Mouse (Mus musculus) kidney, adult 2 months (tissue): ENCODE measurements around the gene Tspear. TPM values are rescaled to one million over a fixed set of nuclear protein-coding genes. Genes with fewer than 3 reads are reported as not detected.
"Not testable (repeated sequence)": the region's sequence is repeated elsewhere in the genome, so short reads cannot be mapped to it uniquely, and the experiment has no call there.

ENCODE experiments used
- DNase-seq: peaks from one replicate; pipeline ENCODE4 v3.0.0; 2021
- H3K27ac ChIP-seq: fragments of 200-500 bp; 2 replicates; pipeline ENCODE4 v1.5.1; 2012; ENCODE audit warnings: low read depth, low read length, control low read depth, inconsistent platforms; ENCODE audit not compliant: insufficient read depth
- H3K27me3 ChIP-seq: fragments of 200-500 bp; replicated peaks from 2 replicates; pipeline ENCODE4 v1.6.1; 2012; ENCODE audit warnings: mild to moderate bottlenecking, moderate library complexity, low read length, inconsistent platforms; ENCODE audit not compliant: control insufficient read depth, insufficient read depth
- H3K36me3 ChIP-seq: fragments of 200-500 bp; 2 replicates; pipeline ENCODE4 v1.6.1; 2012; ENCODE audit warnings: mild to moderate bottlenecking, moderate library complexity, low read length, inconsistent platforms; ENCODE audit not compliant: control insufficient read depth, insufficient read depth
- H3K4me1 ChIP-seq: fragments of 200-500 bp; 2 replicates; pipeline ENCODE4 v1.6.1; 2011; ENCODE audit warnings: low read length; ENCODE audit not compliant: control insufficient read depth, insufficient read depth
- H3K4me3 ChIP-seq: fragments of 200-500 bp; 2 replicates; pipeline ENCODE4 v1.5.1; 2011; ENCODE audit warnings: mild to moderate bottlenecking, low read depth, low read length, control low read depth; ENCODE audit not compliant: insufficient read depth
- CTCF ChIP-seq: fragments of 200-500 bp; conservative IDR thresholded peaks from 2 replicates; pipeline ENCODE4 v1.5.1; 2011; ENCODE audit warnings: low read depth, mild to moderate bottlenecking, control low read depth, low read length, moderate library complexity, mixed read lengths; ENCODE audit not compliant: insufficient read depth, insufficient read length
- POLR2A ChIP-seq: fragments of 200-500 bp; IDR thresholded peaks from one replicate; pipeline ENCODE4 v1.6.1; 2011; ENCODE audit warnings: low read depth, low read length, control low read depth
- WGBS: fragments of 180-500 bp; shearing (Covaris S2); methylation state at CpG from one replicate; pipeline ENCODE4 v1.1.7; 2018; 5-methylcytosine and 5-hydroxymethylcytosine counted together
- polyA plus RNA-seq: library from polyadenylated mRNA; depleted of rRNA; stranded (reverse); fragments of >200 nt; gene quantifications from 2 replicates; pipeline ENCODE4 v1.2.3, GENCODE M21; 2012

Tspear gene
- polyA plus RNA-seq, 1 experiment: 1.2 TPM

DNA sequence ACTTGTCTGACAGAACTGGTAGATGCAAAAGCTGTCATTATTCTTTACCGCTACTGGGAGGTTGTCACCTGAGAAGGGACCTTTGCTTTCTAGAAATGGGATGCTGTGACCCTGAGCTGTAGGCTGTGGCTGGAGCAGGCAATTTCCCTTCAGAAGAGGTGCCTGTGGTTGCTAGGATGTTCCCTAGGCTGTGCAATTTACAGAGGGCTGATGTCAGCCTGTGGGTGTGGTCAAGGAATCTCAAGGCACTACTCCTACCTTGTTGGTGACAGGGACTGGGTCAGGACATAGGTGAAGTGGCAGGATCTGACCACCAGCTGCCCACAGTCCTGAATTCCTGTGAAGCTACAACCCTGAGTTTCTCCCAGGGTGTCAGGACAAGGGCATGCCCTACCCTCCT is 83.4 kb downstream of the Tspear start:
- Histone ChIP-seq H3K27ac (no peak overlapping the region), H3K27me3 (no peaks in the 10 kb centered on the region; the same call in 1 of the 2 replicates), H3K36me3 (no peaks in the 10 kb centered on the region), H3K4me1 (no peaks in the 10 kb centered on the region), H3K4me3 (no peak overlapping the region)
- WGBS: 53% methylated on average over 1 of the region's 1 CpGs
- DNase-seq: no peak
- TF ChIP-seq POLR2A (no peak), CTCF (no peak)

DNA sequence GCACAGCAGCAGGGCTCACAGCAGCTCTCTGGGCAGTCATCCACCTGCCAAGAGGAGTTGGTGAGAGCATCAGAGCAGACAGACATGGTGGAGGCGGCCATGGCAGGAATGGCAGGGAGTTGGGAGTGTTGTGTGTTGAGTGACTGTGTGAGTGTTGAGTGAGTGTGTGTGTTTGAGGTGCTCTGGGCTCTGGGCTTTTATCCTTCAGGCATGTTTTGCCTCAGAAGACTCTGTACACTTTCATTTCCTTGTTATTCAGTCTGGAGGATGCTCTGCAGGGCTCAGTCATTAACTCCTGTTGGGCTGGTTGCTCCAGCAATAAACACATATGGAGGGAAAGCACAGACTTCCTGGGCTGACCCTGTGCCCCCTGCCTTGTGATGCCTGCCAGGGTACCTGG is 84.9 kb downstream of the Tspear start, which contains the start of gene Gm3238:
TSS of gene Gm3238 (minus strand) at position 101 of the 400 bp plus-strand sequence.
- WGBS: 50% methylated on average over 1 of the region's 1 CpGs
- not testable (repeated sequence) for H3K4me1 ChIP-seq, DNase-seq, H3K4me3 ChIP-seq, H3K36me3 ChIP-seq, H3K27ac ChIP-seq, H3K27me3 ChIP-seq

DNA sequence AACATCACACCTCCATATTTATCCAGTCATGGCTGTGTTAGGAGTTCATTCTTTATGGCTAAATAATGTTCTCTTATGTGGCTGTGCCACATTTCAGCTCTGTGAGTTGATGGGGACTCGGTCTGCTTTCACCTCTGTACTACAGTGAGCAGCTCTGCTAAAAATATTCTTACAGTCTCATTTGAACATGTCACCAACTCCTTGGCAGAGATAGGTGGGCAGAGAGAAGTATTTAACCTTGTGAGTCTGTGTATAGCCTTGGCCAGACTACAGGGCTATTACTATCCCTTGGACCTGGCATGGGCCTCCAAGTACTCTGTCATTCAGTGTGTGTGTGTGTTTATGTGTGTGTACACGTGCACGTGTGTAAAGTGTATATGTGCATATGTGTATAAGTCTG is 85.8 kb downstream of the Tspear start:
- not testable (repeated sequence) for H3K4me3 ChIP-seq, DNase-seq, H3K36me3 ChIP-seq, H3K27ac ChIP-seq, H3K4me1 ChIP-seq, H3K27me3 ChIP-seq
- 93% methylated on average over 3 of the region's 3 CpGs for WGBS

DNA sequence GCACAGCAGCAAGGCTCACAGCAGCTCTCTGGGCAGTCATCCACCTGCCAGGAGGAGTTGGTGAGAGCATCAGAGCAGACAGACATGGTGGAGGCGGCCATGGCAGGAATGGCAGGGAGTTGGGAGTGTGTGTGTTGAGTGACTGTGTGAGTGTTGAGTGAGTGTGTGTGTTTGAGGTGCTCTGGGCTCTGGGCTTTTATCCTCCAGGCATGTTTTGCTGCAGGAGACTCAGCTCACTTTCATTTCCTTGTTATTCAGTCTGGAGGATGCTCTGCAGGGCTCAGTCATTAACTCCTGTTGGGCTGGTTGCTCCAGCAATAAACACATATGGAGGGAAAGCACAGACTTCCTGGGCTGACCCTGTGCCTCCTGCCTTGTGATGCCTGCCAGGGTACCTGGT is 90.5 kb downstream of the Tspear start, which contains the start of gene Gm7138:
TSS of gene Gm7138 (minus strand) at position 101 of the 400 bp plus-strand sequence.
- not testable (repeated sequence) for H3K27ac ChIP-seq, H3K27me3 ChIP-seq, H3K4me1 ChIP-seq, DNase-seq, H3K36me3 ChIP-seq, H3K4me3 ChIP-seq
- 69% methylated on average over 1 of the region's 1 CpGs for WGBS

DNA sequence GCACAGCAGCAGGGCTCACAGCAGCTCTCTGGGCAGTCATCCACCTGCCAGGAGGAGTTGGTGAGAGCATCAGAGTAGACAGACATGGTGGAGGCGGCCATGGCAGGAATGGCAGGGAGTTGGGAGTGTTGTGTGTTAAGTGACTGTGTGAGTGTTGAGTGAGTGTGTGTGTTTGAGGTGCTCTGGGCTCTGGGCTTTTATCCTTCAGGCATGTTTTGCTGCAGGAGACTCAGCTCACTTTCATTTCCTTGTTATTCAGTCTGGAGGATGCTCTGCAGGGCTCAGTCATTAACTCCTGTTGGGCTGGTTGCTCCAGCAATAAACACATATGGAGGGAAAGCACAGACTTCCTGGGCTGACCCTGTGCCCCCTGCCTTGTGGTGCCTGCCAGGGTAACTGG is 96.1 kb downstream of the Tspear start, which contains the start of gene Gm3250:
TSS of gene Gm3250 (minus strand) at position 101 of the 400 bp plus-strand sequence.
- DNase-seq, H3K4me1 ChIP-seq, H3K27ac ChIP-seq, H3K4me3 ChIP-seq, H3K27me3 ChIP-seq, H3K36me3 ChIP-seq: not testable (repeated sequence)
- 63% methylated on average over 1 of the region's 1 CpGs for WGBS

DNA sequence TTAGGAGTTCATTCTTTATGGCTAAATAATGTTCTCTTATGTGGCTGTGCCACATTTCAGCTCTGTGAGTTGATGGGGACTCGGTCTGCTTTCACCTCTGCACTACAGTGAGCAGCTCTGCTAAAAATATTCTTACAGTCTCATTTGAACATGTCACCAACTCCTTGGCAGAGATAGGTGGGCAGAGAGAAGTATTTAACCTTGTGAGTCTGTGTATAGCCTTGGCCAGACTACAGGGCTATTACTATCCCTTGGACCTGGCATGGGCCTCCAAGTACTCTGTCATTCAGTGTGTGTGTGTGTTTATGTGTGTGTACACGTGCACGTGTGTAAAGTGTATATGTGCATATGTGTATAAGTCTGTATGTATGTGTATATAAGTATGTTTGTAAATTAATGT is 97.0 kb downstream of the Tspear start:
- H3K4me3 ChIP-seq, H3K27ac ChIP-seq, H3K36me3 ChIP-seq, DNase-seq, H3K4me1 ChIP-seq, H3K27me3 ChIP-seq: not testable (repeated sequence)
- WGBS: 82% methylated on average over 2 of the region's 3 CpGs

DNA sequence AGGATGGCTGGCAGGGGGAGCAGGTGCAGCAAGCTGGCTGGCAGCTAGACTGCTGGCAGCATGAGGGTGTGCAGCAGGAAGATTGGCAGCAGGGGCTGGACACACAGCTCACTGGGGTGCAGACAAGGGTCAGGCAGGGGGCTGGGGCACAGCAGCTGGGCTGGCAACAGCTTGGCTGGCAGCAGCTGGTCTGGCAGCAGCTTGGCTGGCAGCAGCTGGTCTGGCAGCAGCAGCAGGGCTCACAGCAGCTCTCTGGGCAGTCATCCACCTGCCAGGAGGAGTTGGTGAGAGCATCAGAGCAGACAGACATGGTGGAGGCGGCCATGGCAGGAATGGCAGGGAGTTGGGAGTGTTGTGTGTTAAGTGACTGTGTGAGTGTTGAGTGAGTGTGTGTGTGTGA is 101.5 kb downstream of the Tspear start, which contains the start of gene Gm7137:
TSS of gene Gm7137 (minus strand) at position 325 of the 400 bp plus-strand sequence.
- 70% methylated on average over 1 of the region's 1 CpGs for WGBS
- not testable (repeated sequence) for H3K4me3 ChIP-seq, H3K27me3 ChIP-seq, H3K36me3 ChIP-seq, H3K27ac ChIP-seq, H3K4me1 ChIP-seq, DNase-seq

DNA sequence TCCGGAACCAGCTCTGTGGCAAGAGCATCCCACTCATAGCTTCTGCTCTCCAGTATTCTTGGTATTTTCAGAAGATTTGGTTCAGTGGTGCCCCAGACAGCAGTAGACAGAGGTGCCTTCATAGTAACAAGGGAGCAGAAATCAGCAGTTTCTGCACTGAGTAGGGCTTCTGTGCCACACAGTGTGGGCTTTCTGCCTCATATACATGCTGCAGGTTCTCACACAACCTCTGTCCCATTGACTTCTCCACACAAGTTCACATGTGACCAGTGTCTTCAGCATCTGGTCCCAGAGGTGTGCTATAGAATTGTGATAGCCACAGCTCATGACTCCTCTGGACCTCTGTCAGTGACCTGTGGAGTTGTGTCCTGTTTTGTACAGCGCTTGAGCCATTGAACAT is 102.3 kb downstream of the Tspear start:
- no peak for TF ChIP-seq CTCF
- TF ChIP-seq POLR2A: no peak
- 44% methylated on average over 2 of the region's 2 CpGs for WGBS
- no peaks in the 10 kb centered on the region for H3K27me3 ChIP-seq
- no peak overlapping the region for H3K4me3 ChIP-seq
- no peaks in the 10 kb centered on the region for H3K4me1 ChIP-seq
- H3K27ac ChIP-seq: no peak overlapping the region
- DNase-seq: no peak
- no peaks in the 10 kb centered on the region for H3K36me3 ChIP-seq
